Mouse (Mus musculus) embryonic facial prominence, embryonic 11.5 days (tissue): ENCODE measurements at regions not wholly inside any gene's neighbourhood (a gene's known extent, or its start where the extent isn't known, plus 50 kb on each side); places are given as distances from the start of the nearest gene placed in this dataset.

Experiments used
- ATAC-seq: fragments of 200-750 bp; cut with Nextera tagmentation; replicated peaks from 2 replicates; pipeline ENCODE4 v1.8.0; 2017; ENCODE audit warnings: low read depth; ENCODE audit not compliant: insufficient number of reproducible peaks, low FRiP score, low TSS enrichment
- DNase-seq: peaks from one replicate; pipeline ENCODE4 v3.0.0-alpha.2; 2015; ENCODE audit warnings: low spot score
- H3K27ac ChIP-seq: fragments of 300-500 bp; sonication (generic); replicated peaks from 2 replicates; pipeline ENCODE4 v1.5.1; 2014; ENCODE audit warnings: mild to moderate bottlenecking, low read depth, low read length, control low read depth
- H3K27me3 ChIP-seq: fragments of 300-500 bp; sonication (generic); 2 replicates; pipeline ENCODE4 v1.6.1; 2014; ENCODE audit warnings: mild to moderate bottlenecking, low read length, moderate library complexity, mixed read lengths; ENCODE audit not compliant: control insufficient read depth, insufficient read depth
- H3K36me3 ChIP-seq: fragments of 300-500 bp; sonication (generic); replicated peaks from 2 replicates; pipeline ENCODE4 v1.6.1; 2014; ENCODE audit warnings: low read depth, mild to moderate bottlenecking, low read length, moderate library complexity, mixed read lengths; ENCODE audit not compliant: control insufficient read depth, insufficient read depth
- H3K4me1 ChIP-seq: fragments of 300-500 bp; sonication (generic); 2 replicates; pipeline ENCODE4 v1.6.1; 2014; ENCODE audit warnings: low read length, mixed read lengths; ENCODE audit not compliant: control insufficient read depth, insufficient read depth
- H3K4me2 ChIP-seq: fragments of 300-500 bp; sonication (generic); 2 replicates; pipeline ENCODE4 v1.6.1; 2014; ENCODE audit warnings: low read depth, mild to moderate bottlenecking, control low read depth, low read length, moderate library complexity
- H3K4me3 ChIP-seq: fragments of 300-500 bp; sonication (generic); 2 replicates; pipeline ENCODE4 v1.5.1; 2014; ENCODE audit warnings: low read depth, low read length, control low read depth
- H3K9ac ChIP-seq: fragments of 300-500 bp; sonication (generic); replicated peaks from 2 replicates; pipeline ENCODE4 v1.6.1; 2014; ENCODE audit warnings: mild to moderate bottlenecking, control low read depth, low read length
- H3K9me3 ChIP-seq: fragments of 300-500 bp; sonication (generic); replicated peaks from 2 replicates; pipeline ENCODE4 v1.6.1; 2016; ENCODE audit warnings: mild to moderate bottlenecking, low read length, inconsistent platforms, mixed read lengths; ENCODE audit not compliant: control insufficient read depth
- WGBS: fragments of 180-500 bp; shearing (Covaris S2); extraction: QIAGEN DNeasy Blood & Tissue Kit; methylation state at CpG from one replicate; pipeline ENCODE4 v1.1.7; 2014; 5-methylcytosine and 5-hydroxymethylcytosine counted together

DNA sequence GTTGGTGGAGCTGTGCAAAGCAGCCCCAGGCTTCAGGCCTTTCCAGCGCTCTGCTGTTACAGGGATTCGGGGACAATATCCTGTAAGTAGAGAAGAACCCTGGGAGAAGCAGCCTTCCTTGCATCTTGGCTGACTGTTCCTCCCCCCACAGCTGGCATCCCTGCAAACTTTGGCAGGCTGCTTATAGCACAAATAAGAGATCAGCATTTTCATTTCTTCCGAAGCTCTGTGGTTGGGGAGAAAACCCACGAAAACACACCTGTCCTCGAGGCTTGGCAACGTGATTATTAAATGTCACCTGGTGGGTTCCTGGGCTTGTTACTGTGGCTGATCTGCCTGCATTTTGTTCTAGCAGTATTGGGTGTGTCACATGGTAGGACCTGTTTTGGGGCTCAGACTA is 86.5 kb upstream of the Eef2kmt start:
- H3K36me3 ChIP-seq: no peaks in the 10 kb centered on the region
- H3K27ac ChIP-seq: no peak overlapping the region
- H3K4me1 ChIP-seq: no peaks in the 10 kb centered on the region
- H3K4me3 ChIP-seq: no peak overlapping the region
- ATAC-seq: no peak
- DNase-seq: no peak
- H3K27me3 ChIP-seq: no peaks in the 10 kb centered on the region
- no peak overlapping the region for H3K9ac ChIP-seq
- WGBS: 78% methylated on average over 6 of the region's 6 CpGs
- H3K9me3 ChIP-seq: no peaks in the 10 kb centered on the region
- H3K4me2 ChIP-seq: no peak overlapping the region

DNA sequence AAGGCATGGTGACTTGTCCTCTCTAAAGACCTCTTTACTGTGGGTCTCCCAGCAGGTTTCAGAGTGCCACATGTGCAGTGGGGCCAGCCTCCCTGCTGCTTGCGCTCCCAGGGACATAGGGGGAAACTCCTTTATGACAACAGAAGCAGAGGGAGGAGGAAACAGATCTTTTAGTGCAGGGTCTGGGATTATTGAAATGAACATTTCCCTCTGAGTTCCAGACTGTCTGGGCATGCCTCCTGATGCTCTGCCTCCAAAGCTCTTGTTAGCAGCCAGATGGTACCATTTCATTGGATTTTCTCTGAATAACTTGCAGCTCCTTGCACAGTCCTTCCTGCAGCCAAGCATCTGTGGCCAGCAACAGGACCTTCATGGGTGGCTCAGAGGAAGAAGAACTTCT is 60.5 kb upstream of the Eef2kmt start:
- no peaks in the 10 kb centered on the region for H3K4me1 ChIP-seq
- H3K27me3 ChIP-seq: no peaks in the 10 kb centered on the region
- H3K27ac ChIP-seq: no peak overlapping the region
- no peaks in the 10 kb centered on the region for H3K9me3 ChIP-seq
- 76% methylated on average over 1 of the region's 1 CpGs for WGBS
- no peaks in the 10 kb centered on the region for H3K36me3 ChIP-seq
- ATAC-seq: no peak
- H3K9ac ChIP-seq: no peak overlapping the region
- no peak for DNase-seq
- no peak overlapping the region for H3K4me2 ChIP-seq
- H3K4me3 ChIP-seq: no peak overlapping the region

DNA sequence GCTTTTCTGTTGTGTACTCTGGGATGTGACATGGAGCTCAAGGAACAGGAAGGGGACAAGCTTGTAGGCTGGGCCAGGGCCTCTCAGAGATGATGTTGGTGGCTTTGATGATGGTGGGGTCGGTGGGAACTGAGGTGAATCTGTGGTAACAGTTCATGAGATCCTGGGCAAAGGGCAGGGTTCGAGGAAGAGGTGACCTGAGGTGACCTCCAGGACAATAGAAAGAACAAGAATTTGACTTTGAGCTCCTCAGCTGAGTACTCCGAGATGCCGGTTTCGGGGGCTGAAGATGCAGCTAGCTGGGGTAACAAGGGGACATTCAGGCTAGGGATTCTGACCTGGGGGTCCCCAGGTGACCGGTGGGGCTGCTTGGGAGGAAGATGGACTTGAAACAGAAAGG is 57.5 kb upstream of the Eef2kmt start:
- H3K27me3 ChIP-seq: no peaks in the 10 kb centered on the region
- no peaks in the 10 kb centered on the region for H3K4me1 ChIP-seq
- H3K36me3 ChIP-seq: no peaks in the 10 kb centered on the region
- H3K9ac ChIP-seq: no peak overlapping the region
- ATAC-seq (no peak), DNase-seq (no peak)
- no peak overlapping the region for H3K27ac ChIP-seq
- H3K4me2 ChIP-seq: no peak overlapping the region
- H3K9me3 ChIP-seq: no peaks in the 10 kb centered on the region
- WGBS: 76% methylated on average over 6 of the region's 6 CpGs
- no peak overlapping the region for H3K4me3 ChIP-seq

GRCm38 (mm10) chr16:5311456-5311855 is 55.7 kb upstream of the Eef2kmt start:
- no peak overlapping the region for H3K4me3 ChIP-seq
- WGBS: 84% methylated on average over 9 of the region's 9 CpGs
- no peak for ATAC-seq
- H3K27ac ChIP-seq: no peak overlapping the region
- 0 out of 2 replicates have a peak, but pooled peaks cover 3% of the 10 kb centered on the region for H3K27me3 ChIP-seq
- no peaks in the 10 kb centered on the region for H3K36me3 ChIP-seq
- H3K9ac ChIP-seq: no peak overlapping the region
- H3K4me2 ChIP-seq: no peak overlapping the region
- no peak for DNase-seq
- no peaks in the 10 kb centered on the region for H3K9me3 ChIP-seq
- no peaks in the 10 kb centered on the region for H3K4me1 ChIP-seq

DNA sequence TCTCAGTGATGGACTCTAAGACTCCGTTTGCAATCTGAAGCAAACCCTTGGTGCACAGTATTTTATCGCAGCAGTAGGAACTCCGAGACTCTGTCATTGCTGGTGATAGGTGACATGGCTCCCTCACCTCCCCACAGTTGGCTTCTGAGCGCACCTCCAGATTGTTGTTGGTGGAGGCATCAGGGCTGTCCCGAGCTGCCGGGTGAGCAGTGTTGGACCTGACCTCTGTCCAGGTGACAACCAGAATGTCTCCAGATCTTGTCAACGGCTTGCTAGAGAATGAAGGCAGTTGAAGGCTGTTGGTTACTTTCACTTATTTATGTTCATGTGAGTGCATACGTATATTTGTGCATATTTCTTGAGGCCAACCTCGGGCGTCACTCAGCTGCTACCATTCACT is 55.0 kb upstream of the Eef2kmt start:
- no peak for ATAC-seq
- no peak for DNase-seq
- Histone ChIP-seq H3K4me1 (no peaks in the 10 kb centered on the region), H3K27ac (no peak overlapping the region), H3K4me2 (no peak overlapping the region), H3K4me3 (no peak overlapping the region), H3K9me3 (no peaks in the 10 kb centered on the region), H3K9ac (no peak overlapping the region), H3K27me3 (0 out of 2 replicates have a peak, but pooled peaks cover 3% of the 10 kb centered on the region), H3K36me3 (no peaks in the 10 kb centered on the region)
- 92% methylated on average over 10 of the region's 10 CpGs for WGBS

- no peaks in the 10 kb centered on the region for H3K36me3 ChIP-seq
- no peak overlapping the region for H3K27ac ChIP-seq
- H3K4me2 ChIP-seq: no peak overlapping the region
- no peaks in the 10 kb centered on the region for H3K9me3 ChIP-seq
- 0 out of 2 replicates have a peak, but pooled peaks cover 3% of the 10 kb centered on the region for H3K27me3 ChIP-seq
- no peak for DNase-seq
- H3K4me3 ChIP-seq: no peak overlapping the region
- H3K9ac ChIP-seq: no peak overlapping the region
- 83% methylated on average over 7 of the region's 7 CpGs for WGBS
- no peak for ATAC-seq
- no peaks in the 10 kb centered on the region for H3K4me1 ChIP-seq
These were observed 52.0 kb upstream of the Eef2kmt start for GRCm38 (mm10) chr16:5307761-5308160.

GRCm38 (mm10) chr16:5307249-5307605 is 51.4 kb upstream of the Eef2kmt start:
- peak; percentile 12; the same call in 1 of the 2 replicates for ATAC-seq
- H3K27ac ChIP-seq: no peak overlapping the region

DNA sequence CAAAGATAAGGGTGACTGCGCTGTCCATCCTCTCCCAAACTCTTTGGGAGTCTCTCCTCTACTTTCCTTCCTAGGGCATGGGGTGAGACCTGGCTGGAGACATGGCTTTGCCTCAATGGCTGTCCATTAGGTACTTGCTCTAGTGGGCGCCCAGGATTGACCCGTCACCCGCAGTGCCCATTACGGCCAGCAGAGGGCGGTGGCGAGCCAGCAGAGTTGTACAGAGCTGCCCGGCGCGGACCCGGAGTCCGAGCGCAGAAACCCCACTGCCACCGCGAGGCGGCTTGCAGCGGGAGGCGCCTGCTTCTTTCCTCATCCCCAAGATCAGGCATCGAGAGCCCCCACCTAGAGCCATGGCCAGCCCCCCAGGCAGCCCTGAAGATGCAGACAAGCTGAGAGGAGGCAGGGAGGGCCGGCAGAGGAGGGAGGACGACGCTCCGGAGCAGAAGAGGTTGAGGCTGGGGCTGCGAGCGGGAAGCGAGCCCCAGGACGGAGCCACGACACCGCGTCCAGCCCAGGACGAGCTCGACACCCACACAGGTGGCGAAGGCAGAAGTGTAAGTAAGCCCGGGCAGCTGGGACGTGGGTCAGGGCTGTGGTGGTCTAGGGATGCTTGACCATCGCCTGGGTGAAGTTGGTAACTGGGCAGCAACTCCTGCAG is 50.9 kb upstream of the Eef2kmt start:
- Histone ChIP-seq H3K36me3 (no peaks in the 10 kb centered on the region), H3K27me3 (0 out of 2 replicates have a peak, but pooled peaks cover 3% of the 10 kb centered on the region), H3K4me2 (peak overlapping the region; percentile 94), H3K9me3 (no peaks in the 10 kb centered on the region), H3K9ac (peak overlapping the region; percentile 59), H3K4me3 (peak overlapping the region; percentile 33), H3K4me1 (no peaks in the 10 kb centered on the region), H3K27ac (no peak overlapping the region)
- WGBS: 2% methylated on average over 36 of the region's 36 CpGs
- DNase-seq: peak; percentile 87
- peak; percentile 82 for ATAC-seq

More at GRCm38 (mm10) chr16:5307249-5307605, 51.4 kb upstream of the Eef2kmt start:
- Histone ChIP-seq H3K36me3 (no peaks in the 10 kb centered on the region), H3K4me1 (no peaks in the 10 kb centered on the region), H3K4me3 (peak overlapping the region; percentile 33), H3K27me3 (0 out of 2 replicates have a peak, but pooled peaks cover 3% of the 10 kb centered on the region), H3K9ac (peak overlapping the region; percentile 59), H3K9me3 (no peaks in the 10 kb centered on the region), H3K4me2 (peak overlapping the region; percentile 94)
- no peak for DNase-seq
- WGBS: 66% methylated on average over 7 of the region's 7 CpGs
